Mouse (Mus musculus): ENCODE data around the gene U2af2. TPM values are rescaled to one million over a fixed set of nuclear protein-coding genes. Genes with fewer than 3 reads are reported as not detected.
A peak's percentile ranks its signal among the peaks of the same experiment; 100 is the strongest.

The U2af2 gene
- total and polyA plus RNA-seq, 2 experiments, result 30.4 to 90.4 TPM

GRCm38 (mm10) chr7:5020685-5021084 is 41.3 kb upstream of the U2af2 start:
- Histone ChIP-seq H3K27ac (replicated peaks; ENCODE audit: insufficient read depth, low read depth, low read length) (peak overlapping the region; percentile 82), H3K4me3 (ENCODE audit: insufficient read depth, low read depth, low read length) (peak overlapping the region; percentile 66), H3K27me3 (ENCODE audit: control insufficient read depth, insufficient read depth, low read length) (no peaks in the 10 kb centered on the region), H3K4me1 (ENCODE audit: control insufficient read depth, insufficient read depth, low read length) (peaks cover 12% of the 10 kb centered on the region), H3K9ac (ENCODE audit: low read depth, low read length) (peak overlapping the region; percentile 78), H3K36me3 (ENCODE audit: control insufficient read depth, insufficient read depth, low read length) (peaks cover 4% of the 10 kb centered on the region; the same call in 1 of the 2 replicates), H3K79me2 (ENCODE audit: control insufficient read depth, insufficient read depth, low read length) (peaks cover 23% of the 10 kb centered on the region; the same call in 1 of the 2 replicates)
- DNase-seq (ENCODE audit: extremely low read depth, low read depth, low spot score), result no peak
- TF ChIP-seq POLR2A (IDR thresholded peaks at IDR 0.05; ENCODE audit: extremely low read depth, insufficient read depth, low read length) (no peak), CTCF (IDR thresholded peaks at IDR 0.05; ENCODE audit: low read depth, low read length) (no peak)
- under 1% methylated on average over 14 of the region's 15 CpGs for WGBS

GRCm38 (mm10) chr7:5021197-5021596 is 40.7 kb upstream of the U2af2 start:
- H3K79me2 ChIP-seq (ENCODE audit: control insufficient read depth, insufficient read depth, low read length), result peaks cover 23% of the 10 kb centered on the region; the same call in 1 of the 2 replicates
- peaks cover 12% of the 10 kb centered on the region for H3K4me1 ChIP-seq (ENCODE audit: control insufficient read depth, insufficient read depth, low read length)
- no peak for TF ChIP-seq CTCF (IDR thresholded peaks at IDR 0.05; ENCODE audit: low read depth, low read length)
- TF ChIP-seq POLR2A (IDR thresholded peaks at IDR 0.05; ENCODE audit: extremely low read depth, insufficient read depth, low read length), result no peak
- H3K9ac ChIP-seq (ENCODE audit: low read depth, low read length), result peak overlapping the region; percentile 10; the same call in 1 of the 2 replicates
- DNase-seq (ENCODE audit: extremely low read depth, low read depth, low spot score), result no peak
- H3K36me3 ChIP-seq (ENCODE audit: control insufficient read depth, insufficient read depth, low read length), result peaks cover 4% of the 10 kb centered on the region; the same call in 1 of the 2 replicates
- peak overlapping the region; percentile 82 for H3K27ac ChIP-seq (replicated peaks; ENCODE audit: insufficient read depth, low read depth, low read length)
- H3K4me3 ChIP-seq (ENCODE audit: insufficient read depth, low read depth, low read length), result peak overlapping the region; percentile 66
- 41% methylated on average over 5 of the region's 5 CpGs for WGBS
- no peaks in the 10 kb centered on the region for H3K27me3 ChIP-seq (ENCODE audit: control insufficient read depth, insufficient read depth, low read length)

- Histone ChIP-seq H3K9ac (ENCODE audit: low read depth, low read length) (no peak overlapping the region), H3K36me3 (ENCODE audit: control insufficient read depth, insufficient read depth, low read length) (peaks cover 40% of the 10 kb centered on the region), H3K79me2 (ENCODE audit: control insufficient read depth, insufficient read depth, low read length) (peaks cover 3% of the 10 kb centered on the region; the same call in 1 of the 2 replicates), H3K27me3 (ENCODE audit: control insufficient read depth, insufficient read depth, low read length) (peaks cover 3% of the 10 kb centered on the region; the same call in 1 of the 2 replicates), H3K4me3 (ENCODE audit: insufficient read depth, low read depth, low read length) (no peak overlapping the region), H3K27ac (replicated peaks; ENCODE audit: insufficient read depth, low read depth, low read length) (no peak overlapping the region), H3K4me1 (ENCODE audit: control insufficient read depth, insufficient read depth, low read length) (no peaks in the 10 kb centered on the region)
- no peak for DNase-seq (ENCODE audit: extremely low read depth, low read depth, low spot score)
- TF ChIP-seq POLR2A (IDR thresholded peaks at IDR 0.05; ENCODE audit: extremely low read depth, insufficient read depth, low read length) (no peak), CTCF (IDR thresholded peaks at IDR 0.05; ENCODE audit: low read depth, low read length) (no peak)
- WGBS, result 95% methylated on average over 22 of the region's 22 CpGs
Measured at GRCm38 (mm10) chr7:5029543-5029942, 32.4 kb upstream of the U2af2 start.

- Histone ChIP-seq H3K4me1 (ENCODE audit: control insufficient read depth, insufficient read depth, low read length) (no peaks in the 10 kb centered on the region), H3K27me3 (ENCODE audit: control insufficient read depth, insufficient read depth, low read length) (peaks cover 3% of the 10 kb centered on the region; the same call in 1 of the 2 replicates), H3K27ac (replicated peaks; ENCODE audit: insufficient read depth, low read depth, low read length) (no peak overlapping the region), H3K36me3 (ENCODE audit: control insufficient read depth, insufficient read depth, low read length) (peaks cover 40% of the 10 kb centered on the region), H3K79me2 (ENCODE audit: control insufficient read depth, insufficient read depth, low read length) (peaks cover 3% of the 10 kb centered on the region; the same call in 1 of the 2 replicates), H3K9ac (ENCODE audit: low read depth, low read length) (no peak overlapping the region), H3K4me3 (ENCODE audit: insufficient read depth, low read depth, low read length) (no peak overlapping the region)
- no peak for TF ChIP-seq POLR2A (IDR thresholded peaks at IDR 0.05; ENCODE audit: extremely low read depth, insufficient read depth, low read length)
- TF ChIP-seq CTCF (IDR thresholded peaks at IDR 0.05; ENCODE audit: low read depth, low read length), result no peak
- 94% methylated on average over 21 of the region's 21 CpGs for WGBS
- DNase-seq (ENCODE audit: extremely low read depth, low read depth, low spot score), result no peak
Measured at GRCm38 (mm10) chr7:5029946-5030345, 32.0 kb upstream of the U2af2 start.

GRCm38 (mm10) chr7:5030554-5031275 is 31.2 kb upstream of the U2af2 start:
- Histone ChIP-seq H3K27me3 (ENCODE audit: control insufficient read depth, insufficient read depth, low read length) (peaks cover 3% of the 10 kb centered on the region; the same call in 1 of the 2 replicates), H3K4me3 (ENCODE audit: insufficient read depth, low read depth, low read length) (no peak overlapping the region), H3K9ac (ENCODE audit: low read depth, low read length) (no peak overlapping the region), H3K79me2 (ENCODE audit: control insufficient read depth, insufficient read depth, low read length) (no peaks in the 10 kb centered on the region; the same call in 1 of the 2 replicates), H3K4me1 (ENCODE audit: control insufficient read depth, insufficient read depth, low read length) (no peaks in the 10 kb centered on the region), H3K36me3 (ENCODE audit: control insufficient read depth, insufficient read depth, low read length) (peaks cover 40% of the 10 kb centered on the region), H3K27ac (replicated peaks; ENCODE audit: insufficient read depth, low read depth, low read length) (no peak overlapping the region)
- DNase-seq (ENCODE audit: extremely low read depth, low read depth, low spot score), result no peak
- no peak for TF ChIP-seq CTCF (IDR thresholded peaks at IDR 0.05; ENCODE audit: low read depth, low read length)
- TF ChIP-seq POLR2A (IDR thresholded peaks at IDR 0.05; ENCODE audit: extremely low read depth, insufficient read depth, low read length), result no peak
- WGBS, result 94% methylated on average over 63 of the region's 63 CpGs

- no peak for DNase-seq (ENCODE audit: extremely low read depth, low read depth, low spot score)
- no peak overlapping the region for H3K4me3 ChIP-seq (ENCODE audit: insufficient read depth, low read depth, low read length)
- no peaks in the 10 kb centered on the region for H3K79me2 ChIP-seq (ENCODE audit: control insufficient read depth, insufficient read depth, low read length)
- H3K27ac ChIP-seq (replicated peaks; ENCODE audit: insufficient read depth, low read depth, low read length), result no peak overlapping the region
- TF ChIP-seq POLR2A (IDR thresholded peaks at IDR 0.05; ENCODE audit: extremely low read depth, insufficient read depth, low read length), result no peak
- TF ChIP-seq CTCF (IDR thresholded peaks at IDR 0.05; ENCODE audit: low read depth, low read length), result no peak
- whole genome bisulfite sequencing, result 95% methylated on average over 46 of the region's 46 CpGs
- peaks cover 40% of the 10 kb centered on the region for H3K36me3 ChIP-seq (ENCODE audit: control insufficient read depth, insufficient read depth, low read length)
- H3K27me3 ChIP-seq (ENCODE audit: control insufficient read depth, insufficient read depth, low read length), result peaks cover 3% of the 10 kb centered on the region; the same call in 1 of the 2 replicates
- no peaks in the 10 kb centered on the region for H3K4me1 ChIP-seq (ENCODE audit: control insufficient read depth, insufficient read depth, low read length)
- H3K9ac ChIP-seq (ENCODE audit: low read depth, low read length), result no peak overlapping the region
Measured at GRCm38 (mm10) chr7:5031496-5031895, 30.4 kb upstream of the U2af2 start.
